Mouse (Mus musculus): Measurements from ENCODE around the gene Dclk1.
A peak's percentile ranks its signal among the peaks of the same experiment; 100 is the strongest.
"Not testable (repeated sequence)": the region's sequence is repeated elsewhere in the genome, so short reads cannot be mapped to it uniquely, and the experiment has no call there.

Dclk1 gene

GRCm38 (mm10) chr3:55241730-55242421 is at the start of gene Dclk1:
TSS of gene Dclk1 (plus strand) at chr3:55242364.
- DNase-seq (ENCODE audit: low spot score): no peak

- DNase-seq (ENCODE audit: low spot score): no peak
Measured at GRCm38 (mm10) chr3:55193351-55193750, 48.8 kb upstream of the Dclk1 start.

- DNase-seq (ENCODE audit: low spot score): no peak
Measured at GRCm38 (mm10) chr3:55194792-55195191, 47.4 kb upstream of the Dclk1 start.

- no peak for DNase-seq (ENCODE audit: low spot score)
Measured at GRCm38 (mm10) chr3:55195581-55196327, 46.4 kb upstream of the Dclk1 start.

- no peak for DNase-seq (ENCODE audit: low spot score)
Measured at GRCm38 (mm10) chr3:55196328-55196710, 45.8 kb upstream of the Dclk1 start.

- DNase-seq (ENCODE audit: low spot score): not testable (repeated sequence)
Measured at GRCm38 (mm10) chr3:55203621-55204020, 38.5 kb upstream of the Dclk1 start.

- no peak for DNase-seq (ENCODE audit: low spot score)
Measured at GRCm38 (mm10) chr3:55206413-55206812, 35.8 kb upstream of the Dclk1 start.

GRCm38 (mm10) chr3:55207665-55208064 is 34.5 kb upstream of the Dclk1 start:
- no peak for DNase-seq (ENCODE audit: low spot score)

- DNase-seq (ENCODE audit: low spot score): no peak
Measured at GRCm38 (mm10) chr3:55212254-55212653, 29.9 kb upstream of the Dclk1 start.

GRCm38 (mm10) chr3:55213785-55214184 is 28.4 kb upstream of the Dclk1 start:
- DNase-seq (ENCODE audit: low spot score): no peak

- no peak for DNase-seq (ENCODE audit: low spot score)
Measured at GRCm38 (mm10) chr3:55214413-55214812, 27.8 kb upstream of the Dclk1 start.

- DNase-seq (ENCODE audit: low spot score): no peak
Measured at GRCm38 (mm10) chr3:55222502-55222901, 19.7 kb upstream of the Dclk1 start.

- DNase-seq (ENCODE audit: low spot score): no peak
Measured at GRCm38 (mm10) chr3:55223862-55224261, 18.3 kb upstream of the Dclk1 start.

- DNase-seq (ENCODE audit: low spot score): peak; percentile 76
Measured at GRCm38 (mm10) chr3:55226501-55227213, 15.5 kb upstream of the Dclk1 start.

GRCm38 (mm10) chr3:55227214-55227581 is 15.0 kb upstream of the Dclk1 start:
- no peak for DNase-seq (ENCODE audit: low spot score)

GRCm38 (mm10) chr3:55242422-55243055 is 375 bp downstream of the Dclk1 start:
- DNase-seq (ENCODE audit: low spot score): peak; percentile 87

- DNase-seq (ENCODE audit: low spot score): no peak
Measured at GRCm38 (mm10) chr3:55243056-55243471, 900 bp downstream of the Dclk1 start.

- no peak for DNase-seq (ENCODE audit: low spot score)
Measured at GRCm38 (mm10) chr3:55244087-55244486, 1.9 kb downstream of the Dclk1 start.

GRCm38 (mm10) chr3:55246618-55247272 is 4.6 kb downstream of the Dclk1 start:
- DNase-seq (ENCODE audit: low spot score): no peak

- DNase-seq (ENCODE audit: low spot score): no peak
Measured at GRCm38 (mm10) chr3:55248048-55248447, 5.9 kb downstream of the Dclk1 start.

GRCm38 (mm10) chr3:55248508-55248907 is 6.3 kb downstream of the Dclk1 start:
- DNase-seq (ENCODE audit: low spot score): no peak

GRCm38 (mm10) chr3:55250631-55251030 is 8.5 kb downstream of the Dclk1 start:
- no peak for DNase-seq (ENCODE audit: low spot score)

All from retina, embryonic 14.5 days (tissue).